Mouse (Mus musculus) intestine, embryonic 14.5 days (tissue): Measurements from ENCODE around the gene Gnao1. TPM values are rescaled to one million over a fixed set of nuclear protein-coding genes. Genes with fewer than 3 reads are reported as not detected.

Source experiments
- microRNA-seq: library from miRNA; unstranded; fragments of <30 nt; microRNA quantifications from one replicate; pipeline ENCODE4, GENCODE M21; 2016
- polyA plus RNA-seq: library from polyadenylated mRNA; unstranded; fragments of >200 nt; fragmentation: Nextera tagmentation; extraction: Ambion mirVana; gene quantifications from 2 replicates; pipeline ENCODE4 v1.2.1, GENCODE M21; 2014

The Gnao1 gene
- polyA plus RNA-seq, 1 experiment from 2014 or later: 14.8 TPM

Small RNAs within 50 kb of the gene (microRNA-seq; reads per million reads assigned to microRNA genes)
- not detected for gene Gm24159

Other genes with a start within 250 kb of the Gnao1 start
- gene Amfr, start 202.9 kb downstream of the Gnao1 start, polyA plus RNA-seq: 42.4 and 47.8 TPM in 2 replicates
- gene Nudt21, start 227.1 kb downstream of the Gnao1 start, polyA plus RNA-seq: 128 and 141 TPM in 2 replicates
- gene Ogfod1, start 227.2 kb downstream of the Gnao1 start, polyA plus RNA-seq: 13.4 and 17.1 TPM in 2 replicates